Mouse (Mus musculus): ENCODE measurements around the gene Ppm1e.

GRCm38 (mm10) chr11:87275420-87276048 lies 83.3 kb downstream of the Ppm1e start:
- TF ChIP-seq POLR2A (IDR thresholded peaks at IDR 0.05; ENCODE audit: control insufficient read depth, extremely low read depth, insufficient read depth, low read length, poor library complexity) (no peak), CTCF (IDR thresholded peaks at IDR 0.05; ENCODE audit: borderline replicate concordance, control insufficient read depth, extremely low read depth, insufficient read depth, low read length, poor library complexity) (no peak)

Data from thymus, adult 2 months (tissue).